8 mouse cellular contexts compared by ENCODE assay signal in genomic region chr4:97777706-97778176, GRCm38 (mm10). TPM values are rescaled to one million over a fixed set of nuclear protein-coding genes. Genes with fewer than 3 reads are reported as not detected.
DNase-seq lines count a peak whose midpoint lies in the region; ATAC-seq and TF ChIP-seq lines count a peak whose summit lies in the region.

Gene E130114P18Rik (minus strand): TSS chr4:97778078.

- 0 out of 2 replicates have a peak, but pooled peaks have one; percentile 22 for TF ChIP-seq POLR2A in bone marrow, adult 2 months (IDR thresholded peaks at IDR 0.05; ENCODE audit: borderline replicate concordance, control insufficient read depth, low read depth, low read length)
- no peak for TF ChIP-seq POLR2A in thymus, adult 2 months (IDR thresholded peaks at IDR 0.05; ENCODE audit: control insufficient read depth, extremely low read depth, insufficient read depth, low read length, poor library complexity)

- H3K9me3 ChIP-seq in forebrain, embryonic 10.5 days: peaks cover 2% of the 10 kb centered on the region; the same call in 1 of the 2 replicates
- H3K9me3 ChIP-seq in heart, embryonic 15.5 days (replicated peaks): no peaks in the 10 kb centered on the region
- no peaks in the 10 kb centered on the region for H3K9me3 ChIP-seq in kidney, embryonic 16.5 days (ENCODE audit: low read length)
- H3K9me3 ChIP-seq in lung, embryonic 14.5 days (ENCODE audit: low read depth, low read length): no peaks in the 10 kb centered on the region
- no peaks in the 10 kb centered on the region for H3K9me3 ChIP-seq in neural tube, embryonic 13.5 days

- WGBS in bone marrow, adult 2 months: under 1% methylated on average over 37 of the region's 37 CpGs
- under 1% methylated on average over 37 of the region's 37 CpGs for WGBS in forebrain, embryonic 10.5 days
- WGBS in heart, embryonic 15.5 days: under 1% methylated on average over 37 of the region's 37 CpGs
- WGBS in kidney, embryonic 16.5 days: under 1% methylated on average over 37 of the region's 37 CpGs
- WGBS in lung, embryonic 14.5 days: under 1% methylated on average over 37 of the region's 37 CpGs
- 1% methylated on average over 36 of the region's 37 CpGs for WGBS in neural tube, embryonic 13.5 days
- under 1% methylated on average over 37 of the region's 37 CpGs for WGBS in thymus, adult 2 months

- peak; percentile 11 for ATAC-seq in CD4-positive, CD25-positive, alpha-beta regulatory T cell, adult 4 months
- ATAC-seq in heart, embryonic 15.5 days (replicated peaks; ENCODE audit: insufficient number of reproducible peaks, insufficient read depth, low FRiP score, low read depth): peak; percentile 43
- ATAC-seq in kidney, embryonic 16.5 days (ENCODE audit: low FRiP score, low TSS enrichment): peak; percentile 81
- ATAC-seq in lung, embryonic 14.5 days (ENCODE audit: insufficient read depth): peak; percentile 73
- ATAC-seq in neural tube, embryonic 13.5 days (ENCODE audit: low read depth): peak; percentile 81

- DNase-seq in forebrain, embryonic 10.5 days (ENCODE audit: extremely low spot score, low spot score): peak; percentile 64
- DNase-seq in lung, embryonic 14.5 days: peak; percentile 86
- peak; percentile 29 for DNase-seq in thymus, adult 2 months

- peak within 1 kb of the TSS; percentile 99 for H3K9ac ChIP-seq in heart, embryonic 15.5 days
- H3K9ac ChIP-seq in kidney, embryonic 16.5 days (replicated peaks; ENCODE audit: low read length): peak within 1 kb of the TSS; percentile 93
- H3K9ac ChIP-seq in lung, embryonic 14.5 days: peak within 1 kb of the TSS; percentile 99
- peak within 1 kb of the TSS; percentile 99 for H3K9ac ChIP-seq in neural tube, embryonic 13.5 days

- no peaks in the 10 kb centered on the region; the same call in none of the 2 replicates for H3K4me1 ChIP-seq in bone marrow, adult 2 months (ENCODE audit: control insufficient read depth, insufficient read depth, low read length)
- peaks cover 61% of the 10 kb centered on the region for H3K4me1 ChIP-seq in forebrain, embryonic 10.5 days
- H3K4me1 ChIP-seq in heart, embryonic 15.5 days (replicated peaks): peaks cover 26% of the 10 kb centered on the region
- H3K4me1 ChIP-seq in kidney, embryonic 16.5 days (ENCODE audit: insufficient read depth, low read length): peaks cover 24% of the 10 kb centered on the region
- peaks cover 16% of the 10 kb centered on the region for H3K4me1 ChIP-seq in lung, embryonic 14.5 days (ENCODE audit: insufficient read depth)
- peaks cover 44% of the 10 kb centered on the region for H3K4me1 ChIP-seq in neural tube, embryonic 13.5 days (replicated peaks)
- peaks cover 16% of the 10 kb centered on the region for H3K4me1 ChIP-seq in thymus, adult 2 months (replicated peaks; ENCODE audit: control insufficient read depth, insufficient read depth, low read length)

- H3K27me3 ChIP-seq in forebrain, embryonic 10.5 days (ENCODE audit: poor library complexity, severe bottlenecking): peaks cover 92% of the 10 kb centered on the region
- no peaks in the 10 kb centered on the region for H3K27me3 ChIP-seq in heart, embryonic 15.5 days
- peaks cover 31% of the 10 kb centered on the region for H3K27me3 ChIP-seq in kidney, embryonic 16.5 days (ENCODE audit: insufficient read depth, low read length)
- no peaks in the 10 kb centered on the region for H3K27me3 ChIP-seq in lung, embryonic 14.5 days (ENCODE audit: insufficient read depth, low read length)
- peaks cover 17% of the 10 kb centered on the region for H3K27me3 ChIP-seq in neural tube, embryonic 13.5 days
- H3K27me3 ChIP-seq in thymus, adult 2 months (ENCODE audit: control insufficient read depth, insufficient read depth, low read length): peaks cover 14% of the 10 kb centered on the region

- H3K27ac ChIP-seq in bone marrow, adult 2 months (ENCODE audit: control insufficient read depth, insufficient read depth, low read depth, low read length, poor library complexity): peak within 1 kb of the TSS; percentile 78; the same call in 1 of the 2 replicates
- H3K27ac ChIP-seq in forebrain, embryonic 10.5 days: peak within 1 kb of the TSS; percentile 95
- peak within 1 kb of the TSS; percentile 94 for H3K27ac ChIP-seq in heart, embryonic 15.5 days
- peak within 1 kb of the TSS; percentile 81 for H3K27ac ChIP-seq in kidney, embryonic 16.5 days (ENCODE audit: low read length)
- H3K27ac ChIP-seq in lung, embryonic 14.5 days (ENCODE audit: low read depth): peak within 1 kb of the TSS; percentile 98
- H3K27ac ChIP-seq in neural tube, embryonic 13.5 days (replicated peaks): peak within 1 kb of the TSS; percentile 95
- no peak within 1 kb of the TSS for H3K27ac ChIP-seq in thymus, adult 2 months (ENCODE audit: control insufficient read depth, insufficient read depth, low read length)

- peak within 1 kb of the TSS; percentile 78 for H3K4me2 ChIP-seq in heart, embryonic 15.5 days
- H3K4me2 ChIP-seq in kidney, embryonic 16.5 days (replicated peaks; ENCODE audit: low read depth, low read length): peak within 1 kb of the TSS; percentile 85
- H3K4me2 ChIP-seq in lung, embryonic 14.5 days: peak within 1 kb of the TSS; percentile 91
- H3K4me2 ChIP-seq in neural tube, embryonic 13.5 days: peak within 1 kb of the TSS; percentile 85

- H3K4me3 ChIP-seq in bone marrow, adult 2 months (replicated peaks; ENCODE audit: control insufficient read depth, low read depth, low read length): peak within 1 kb of the TSS; percentile 81
- peak within 1 kb of the TSS; percentile 81 for H3K4me3 ChIP-seq in forebrain, embryonic 10.5 days
- H3K4me3 ChIP-seq in heart, embryonic 15.5 days: peak within 1 kb of the TSS; percentile 95
- peak within 1 kb of the TSS; percentile 80 for H3K4me3 ChIP-seq in kidney, embryonic 16.5 days (ENCODE audit: low read length)
- H3K4me3 ChIP-seq in lung, embryonic 14.5 days (ENCODE audit: low read depth, low read length): peak within 1 kb of the TSS; percentile 96
- H3K4me3 ChIP-seq in neural tube, embryonic 13.5 days: peak within 1 kb of the TSS; percentile 91
- H3K4me3 ChIP-seq in thymus, adult 2 months (ENCODE audit: control insufficient read depth, insufficient read depth, low read length): peak within 1 kb of the TSS; percentile 52

- peaks cover 4% of the 10 kb centered on the region for H3K36me3 ChIP-seq in forebrain, embryonic 10.5 days (replicated peaks)
- no peaks in the 10 kb centered on the region for H3K36me3 ChIP-seq in heart, embryonic 15.5 days
- no peaks in the 10 kb centered on the region for H3K36me3 ChIP-seq in kidney, embryonic 16.5 days (ENCODE audit: insufficient read depth, low read length)
- H3K36me3 ChIP-seq in lung, embryonic 14.5 days (ENCODE audit: insufficient read depth): no peaks in the 10 kb centered on the region; the same call in 1 of the 2 replicates
- H3K36me3 ChIP-seq in neural tube, embryonic 13.5 days: peaks cover 2% of the 10 kb centered on the region; the same call in 1 of the 2 replicates
- H3K36me3 ChIP-seq in thymus, adult 2 months (ENCODE audit: control insufficient read depth, insufficient read depth, low read length): no peaks in the 10 kb centered on the region

- TF ChIP-seq CTCF in bone marrow, adult 2 months (IDR thresholded peaks at IDR 0.05; ENCODE audit: control insufficient read depth, insufficient read depth, low read length): no peak
- no peak for TF ChIP-seq CTCF in lung, embryonic 14.5 days (IDR thresholded peaks at IDR 0.05; ENCODE audit: low read depth)
- no peak for TF ChIP-seq CTCF in thymus, adult 2 months (IDR thresholded peaks at IDR 0.05; ENCODE audit: borderline replicate concordance, control insufficient read depth, extremely low read depth, insufficient read depth, low read length, poor library complexity)

RNA-seq across cellular contexts. Expression of gene E130114P18Rik, which starts in this region (rescaled TPM):
- not detected for polyA plus RNA-seq in CD4-positive, CD25-positive, alpha-beta regulatory T cell, adult 4 months (2017; shearing (Covaris generic))
- not detected in 2 replicates for polyA plus RNA-seq in bone marrow, adult 2 months (2011; ENCODE audit: insufficient read depth, insufficient read length, low replicate concordance, missing spikeins)
- 14.3 and 21.3 TPM in 2 replicates for polyA plus RNA-seq in forebrain, embryonic 10.5 days (2016; fragmentation: Nextera tagmentation; extraction: Ambion mirVana)
- polyA plus RNA-seq in heart, embryonic 15.5 days (2015; fragmentation: Nextera tagmentation; extraction: Ambion mirVana): 0.25 and 0.30 TPM in 2 replicates
- polyA plus RNA-seq in kidney, embryonic 16.5 days (2015; fragmentation: Nextera tagmentation; extraction: Ambion mirVana): 0.54 and 0.58 TPM in 2 replicates
- polyA plus RNA-seq in lung, embryonic 14.5 days (2014; fragmentation: Nextera tagmentation; extraction: Ambion mirVana): 0.84 and 0.85 TPM in 2 replicates
- 22.0 and 30.7 TPM in 2 replicates for polyA plus RNA-seq in neural tube, embryonic 13.5 days (2015; fragmentation: Nextera tagmentation; extraction: Ambion mirVana)
- polyA plus RNA-seq in thymus, adult 2 months (2012; rRNA removed): 0.09 TPM in 1 of 2 replicates, not detected in the other

Comparison
In these comparisons a context has a peak if more than half of its experiments do, and no peak if none do; other contexts are left out.
1. Peak in ATAC-seq in CD4-positive, CD25-positive, alpha-beta regulatory T cell, adult 4 months; RNA of the gene not detected or under 1 TPM.
2. Peak in ATAC-seq, H3K4me3 ChIP-seq, H3K27ac ChIP-seq, H3K9ac ChIP-seq and H3K4me2 ChIP-seq in heart, embryonic 15.5 days; RNA of the gene not detected or under 1 TPM.
3. Peak in ATAC-seq, H3K4me3 ChIP-seq, H3K27ac ChIP-seq, H3K9ac ChIP-seq and H3K4me2 ChIP-seq in kidney, embryonic 16.5 days; RNA of the gene not detected or under 1 TPM.
4. Peak in DNase-seq, ATAC-seq, H3K4me3 ChIP-seq, H3K27ac ChIP-seq, H3K9ac ChIP-seq and H3K4me2 ChIP-seq in lung, embryonic 14.5 days; RNA of the gene not detected or under 1 TPM.
5. Peak in DNase-seq and H3K4me3 ChIP-seq in thymus, adult 2 months; RNA of the gene not detected or under 1 TPM.
6. ATAC-seq: peak in every context shown above with its lines; median percentile 81 in kidney, embryonic 16.5 days; 81 in neural tube, embryonic 13.5 days; 73 in lung, embryonic 14.5 days; 43 in heart, embryonic 15.5 days; 11 in CD4-positive, CD25-positive, alpha-beta regulatory T cell, adult 4 months.
7. DNase-seq: peak in every context shown above with its lines; median percentile 86 in lung, embryonic 14.5 days; 64 in forebrain, embryonic 10.5 days; 29 in thymus, adult 2 months.